Mouse (Mus musculus) adrenal gland, postnatal 10 days (tissue): ENCODE results near the gene Foxa3. TPM values are rescaled to one million over a fixed set of nuclear protein-coding genes. Genes with fewer than 3 reads are reported as not detected.
"Not testable (repeated sequence)": the region's sequence is repeated elsewhere in the genome, so short reads cannot be mapped to it uniquely, and the experiment has no call there.

Experiments used
- DNase-seq: peaks from one replicate; pipeline ENCODE4 v3.0.0; 2021; ENCODE audit warnings: mixed read lengths
- long read RNA-seq, 2 experiments: library from polyadenylated mRNA; stranded (forward); transcript quantifications; one replicate each; pipeline ENCODE4 v2.0.0; 2021
- total RNA-seq, 2 experiments: library from RNA; stranded (reverse); gene quantifications; 2 replicates each; pipeline ENCODE4 v1.2.3; 2021

Gene Foxa3
- 10 to 100 TPM in 1 of 2 experiments, 1 to 10 TPM in 1; 4.8 to 14.0 TPM for total RNA-seq
- long read RNA-seq, experiment 1, transcript Foxa3-201 (2 exons, 2,037 nt): major isoform, 51 of 64 reads
- long read RNA-seq, experiment 1, partial matches to known transcripts: 6 of 64 reads
- long read RNA-seq, experiment 1, other reads (novel, unspliced or antisense): 7 of 64 reads
- long read RNA-seq, experiment 2, partial matches to known transcripts: 0 of 1 reads
- long read RNA-seq, experiment 2, other reads (novel, unspliced or antisense): 0 of 1 reads

DNA sequence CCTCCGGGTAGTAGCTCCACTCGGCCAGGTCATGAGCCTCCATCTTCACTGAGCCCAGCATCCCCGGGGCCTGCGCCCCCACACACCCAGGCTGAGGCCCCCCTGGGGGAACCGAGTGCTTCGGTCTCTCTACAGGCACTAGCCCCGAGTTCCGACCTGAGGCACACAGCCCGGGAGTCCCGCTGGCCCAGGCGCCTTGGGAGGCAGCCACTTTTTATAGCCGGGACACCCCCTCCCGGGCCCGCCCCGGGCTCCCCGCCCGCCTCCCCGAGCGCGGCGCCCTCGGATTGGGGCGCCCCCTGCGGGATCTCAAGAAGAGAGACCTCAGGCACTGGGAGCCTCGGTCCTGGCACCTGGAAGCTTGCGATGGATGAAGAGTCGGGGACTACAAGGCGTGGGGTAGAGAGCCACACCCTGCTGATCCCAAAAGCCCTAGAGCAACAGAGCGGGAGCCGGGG lies at the start of gene Foxa3:
Foxa3 (minus strand) TSS at position 182 of the 458 bp plus-strand sequence.
- peak; percentile 68 for DNase-seq

- DNase-seq: not testable (repeated sequence)
Measured at GRCm38 (mm10) chr7:19071024-19071423, 47.7 kb upstream of the Foxa3 start.

DNA sequence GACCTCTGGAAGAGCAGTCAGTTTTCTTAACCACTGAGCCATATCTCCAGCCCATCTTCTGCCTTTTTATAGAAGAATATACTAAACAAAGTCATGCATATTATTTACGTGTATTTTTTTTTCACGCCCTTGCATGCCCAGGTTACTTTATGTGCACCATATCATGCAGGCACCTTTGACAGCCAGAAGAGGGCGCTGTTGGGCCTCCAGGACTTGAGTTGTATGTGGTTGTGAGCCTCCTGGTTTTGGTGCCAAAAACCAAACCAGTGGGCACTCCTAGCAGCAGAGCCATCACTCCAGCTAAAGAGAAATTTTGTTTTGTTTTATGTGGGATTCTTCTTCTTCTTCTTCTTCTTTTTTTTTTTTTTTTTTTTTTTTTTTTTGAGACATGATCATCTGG lies 46.2 kb upstream of the Foxa3 start:
- no peak for DNase-seq

DNA sequence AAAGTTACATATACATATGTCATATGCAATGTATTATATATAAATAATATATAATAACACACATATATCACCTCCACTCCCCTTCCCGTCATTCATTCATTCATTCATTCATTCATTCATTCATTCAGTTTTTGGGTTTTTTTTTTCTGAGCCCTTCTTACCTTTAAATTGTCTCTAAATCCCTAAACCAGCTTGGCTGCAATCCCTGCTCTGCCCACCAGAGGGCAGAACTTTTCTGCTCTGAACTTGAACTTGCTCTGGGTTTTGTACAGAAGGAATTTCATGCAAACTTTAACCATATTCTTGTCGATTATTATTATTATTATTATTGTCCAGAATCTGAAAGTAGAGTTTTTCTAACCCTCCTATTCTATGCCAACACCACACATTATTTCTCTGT lies 45.4 kb upstream of the Foxa3 start:
- peak; percentile 84 for DNase-seq

GRCm38 (mm10) chr7:19067935-19068334 lies 44.6 kb upstream of the Foxa3 start:
- no peak for DNase-seq

GRCm38 (mm10) chr7:19067063-19067462 lies 43.7 kb upstream of the Foxa3 start:
- DNase-seq: no peak

DNA sequence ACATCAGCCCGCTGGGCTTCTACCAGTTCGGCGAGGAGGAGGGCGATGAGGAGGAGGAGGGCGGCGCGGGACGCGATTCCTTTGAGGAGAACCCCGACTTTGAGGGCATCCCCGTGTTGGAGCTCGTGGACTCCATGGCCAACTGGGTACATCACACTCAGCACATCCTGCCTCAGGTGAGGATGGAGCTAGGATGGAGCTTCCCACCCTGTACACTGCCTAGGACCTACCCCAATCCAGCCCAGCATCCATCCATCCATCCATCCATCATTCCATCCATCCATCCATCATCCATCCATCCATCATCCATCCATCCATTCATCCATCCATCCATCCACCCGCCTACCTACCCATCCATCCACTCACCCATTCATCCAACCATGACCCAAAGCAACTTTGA lies 42.6 kb upstream of the Foxa3 start:
- no peak for DNase-seq

DNA sequence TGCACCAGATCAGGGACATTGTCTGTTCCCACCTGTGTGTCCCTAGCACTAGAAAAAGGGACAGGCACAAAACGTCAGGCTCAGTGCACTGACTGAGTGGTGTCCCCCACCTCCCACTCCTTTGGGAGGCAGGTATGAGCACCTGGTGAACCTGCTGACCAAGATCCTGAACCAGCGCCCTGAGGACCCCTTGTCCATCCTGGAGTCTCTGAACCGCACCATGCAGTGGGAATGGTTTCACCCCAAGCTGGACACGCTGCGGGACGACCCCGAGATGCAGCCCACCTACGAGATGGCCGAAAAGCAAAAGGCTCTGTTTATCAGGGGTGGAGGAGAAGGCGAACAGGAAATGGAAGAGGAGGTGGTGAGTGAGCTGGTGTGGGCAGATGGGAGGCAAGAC lies 34.1 kb upstream of the Foxa3 start:
- DNase-seq: no peak

DNA sequence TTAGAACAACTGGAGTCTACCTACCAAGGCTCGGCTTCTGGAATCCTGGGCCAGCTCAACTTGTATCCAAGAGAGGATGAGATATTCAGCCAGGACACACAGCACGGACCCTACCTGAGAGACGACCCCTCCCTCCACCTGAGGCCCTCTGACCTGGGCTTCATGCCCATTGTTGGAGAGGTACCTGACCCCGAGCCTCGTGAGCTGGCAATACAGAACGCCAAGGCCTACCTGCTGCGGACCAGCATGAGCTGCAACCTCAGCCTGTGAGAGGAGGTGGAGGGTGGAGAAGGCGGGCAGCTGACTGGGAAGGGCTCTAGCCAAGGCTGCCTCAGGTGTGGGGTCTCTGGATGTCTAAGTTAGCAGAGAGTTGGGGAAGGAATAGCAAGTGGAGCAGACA lies 31.8 kb upstream of the Foxa3 start:
- no peak for DNase-seq

- DNase-seq: no peak
Measured at GRCm38 (mm10) chr7:19054777-19055076, 31.4 kb upstream of the Foxa3 start.

DNA sequence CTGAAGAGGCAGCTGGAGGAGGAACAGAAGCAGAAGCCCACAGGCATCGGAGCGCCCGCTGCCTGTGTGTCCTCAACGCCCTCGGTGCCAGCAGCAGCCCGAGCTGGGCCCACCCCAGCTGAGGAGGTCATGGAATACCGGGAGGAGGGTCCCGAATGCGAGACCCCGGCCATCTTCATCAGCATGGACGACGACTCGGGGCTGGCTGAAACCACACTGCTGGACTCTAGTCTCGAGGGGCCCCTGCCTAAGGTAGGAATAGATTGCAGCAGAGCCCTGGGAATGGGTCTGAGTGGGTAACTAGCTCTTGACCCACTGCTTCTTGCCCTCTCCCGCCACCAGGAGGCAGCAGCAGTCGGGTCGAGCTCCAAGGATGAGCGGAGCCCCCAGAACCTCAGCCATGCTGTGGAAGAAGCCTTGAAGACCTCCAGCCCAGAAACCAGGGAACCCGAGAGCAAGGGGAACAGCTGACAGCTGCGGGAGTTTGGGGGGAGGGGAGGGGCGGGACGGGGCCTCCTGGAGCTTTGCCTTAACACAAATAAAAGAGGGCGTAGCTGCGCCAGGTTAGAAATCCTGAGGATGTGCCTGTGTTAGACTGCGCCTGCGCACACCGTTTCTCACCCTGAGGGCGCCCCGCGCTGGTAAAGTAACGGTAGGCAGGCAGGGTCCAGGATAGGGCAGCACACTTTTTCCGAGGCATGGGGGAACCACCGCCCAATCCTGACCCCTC lies 30.9 kb upstream of the Foxa3 start, which contains the start of gene Rsph6a:
Rsph6a (plus strand) TSS at position 644 of the 730 bp plus-strand sequence.
- DNase-seq: peak; percentile 66

GRCm38 (mm10) chr7:19053136-19053532 lies 29.8 kb upstream of the Foxa3 start:
- DNase-seq: no peak

DNA sequence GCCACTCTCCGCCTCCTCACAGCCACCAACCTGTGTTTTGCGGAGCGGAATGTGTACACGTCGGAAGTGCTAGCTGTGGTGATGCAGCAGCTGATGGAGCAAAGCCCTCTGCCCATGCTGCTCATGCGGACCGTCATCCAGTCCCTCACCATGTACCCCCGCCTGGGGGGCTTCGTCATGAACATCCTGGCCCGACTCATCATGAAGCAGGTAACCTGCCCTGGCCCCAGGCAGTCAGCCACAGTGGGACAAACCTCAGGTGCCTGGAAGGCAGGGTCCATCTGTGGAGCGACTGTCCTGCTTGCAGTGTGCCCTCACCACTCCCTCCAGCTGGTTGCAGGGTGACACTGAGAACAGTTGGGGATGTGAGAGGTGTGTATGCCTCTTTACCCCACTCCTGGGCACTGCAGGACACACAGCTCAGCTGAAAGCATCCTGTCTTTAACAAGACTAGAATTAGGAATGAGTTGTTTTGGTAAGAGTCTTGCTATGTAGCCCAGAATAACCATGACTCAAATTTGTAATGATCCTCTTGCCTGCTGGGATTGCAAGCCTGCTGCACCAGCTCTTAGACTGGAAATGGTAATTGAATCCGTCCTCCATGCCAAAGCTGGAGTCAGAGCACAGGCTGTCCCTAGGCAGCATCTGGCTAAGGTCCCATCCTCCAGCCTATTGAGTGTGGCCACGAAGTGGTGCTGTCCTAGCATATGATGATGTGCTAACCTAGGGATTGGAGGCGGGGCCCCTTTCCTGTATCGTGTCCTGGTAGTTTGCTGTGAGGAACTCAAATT lies 29.2 kb upstream of the Foxa3 start:
- DNase-seq: no peak

DNA sequence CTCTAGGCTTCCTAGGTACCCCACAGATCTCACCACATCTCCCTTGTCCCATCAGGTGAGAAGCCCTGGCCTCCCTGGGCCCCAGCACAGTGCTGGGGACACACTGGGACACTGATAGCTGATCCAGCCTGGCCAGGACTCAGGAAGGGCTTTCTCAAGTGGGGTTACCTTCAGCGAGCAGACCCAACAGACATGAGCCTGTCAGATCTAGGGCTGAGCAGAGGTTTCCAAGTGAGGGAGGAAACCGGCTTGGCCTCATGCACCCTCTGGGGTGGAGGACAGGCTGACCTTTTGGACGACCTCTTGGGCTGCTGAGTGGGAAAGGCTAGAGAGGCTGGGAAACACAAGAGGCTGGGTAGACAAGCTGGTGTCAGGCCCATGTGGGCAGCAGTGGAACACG lies 27.8 kb upstream of the Foxa3 start:
- no peak for DNase-seq

GRCm38 (mm10) chr7:19050172-19050571 lies 26.8 kb upstream of the Foxa3 start:
- DNase-seq: no peak

DNA sequence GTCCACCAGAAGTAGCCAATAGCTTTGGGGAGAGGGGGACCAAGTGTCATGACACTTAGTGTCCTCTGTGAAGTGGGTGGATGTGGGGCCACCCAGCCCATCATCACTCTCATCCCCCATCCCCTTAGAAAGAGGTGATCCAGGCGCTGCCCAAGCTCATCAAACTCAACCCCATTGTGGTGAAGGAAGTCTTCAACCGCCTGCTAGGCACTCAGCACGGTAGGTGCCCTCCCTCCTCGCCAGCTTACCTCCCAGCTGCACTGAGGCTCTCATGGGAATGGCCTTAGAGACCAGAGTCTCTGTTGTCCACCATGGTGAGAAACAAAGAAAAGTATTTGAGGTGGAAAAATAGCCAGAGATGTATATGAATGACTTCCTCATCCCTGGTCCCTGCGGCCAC lies 25.9 kb upstream of the Foxa3 start:
- no peak for DNase-seq

GRCm38 (mm10) chr7:19048006-19048527 lies 24.7 kb upstream of the Foxa3 start:
- no peak for DNase-seq

- DNase-seq: peak; percentile 83
Measured at GRCm38 (mm10) chr7:19046286-19047069, 23.1 kb upstream of the Foxa3 start.

- no peak for DNase-seq
Measured at GRCm38 (mm10) chr7:19044616-19045015, 21.3 kb upstream of the Foxa3 start.

DNA sequence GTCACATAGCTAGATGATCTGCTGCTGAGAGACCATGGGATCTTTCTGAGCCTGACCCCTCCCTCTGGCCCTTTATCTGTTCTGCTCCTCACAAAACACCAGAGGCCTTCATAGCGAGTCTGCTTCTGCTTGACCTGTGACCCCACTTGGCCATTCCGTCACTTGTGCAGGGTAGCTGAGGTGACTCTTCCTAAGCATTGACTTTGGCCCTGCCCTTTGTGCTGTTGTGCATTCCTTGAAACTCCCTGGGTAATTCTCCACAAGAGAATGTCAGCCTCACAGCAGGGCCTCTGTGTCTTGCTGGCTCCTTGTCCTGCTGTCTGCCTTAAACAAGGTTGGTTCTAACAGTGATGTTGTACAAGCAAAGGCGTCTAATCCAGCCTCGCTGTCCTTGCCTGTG lies 8.3 kb upstream of the Foxa3 start:
- DNase-seq: no peak

DNA sequence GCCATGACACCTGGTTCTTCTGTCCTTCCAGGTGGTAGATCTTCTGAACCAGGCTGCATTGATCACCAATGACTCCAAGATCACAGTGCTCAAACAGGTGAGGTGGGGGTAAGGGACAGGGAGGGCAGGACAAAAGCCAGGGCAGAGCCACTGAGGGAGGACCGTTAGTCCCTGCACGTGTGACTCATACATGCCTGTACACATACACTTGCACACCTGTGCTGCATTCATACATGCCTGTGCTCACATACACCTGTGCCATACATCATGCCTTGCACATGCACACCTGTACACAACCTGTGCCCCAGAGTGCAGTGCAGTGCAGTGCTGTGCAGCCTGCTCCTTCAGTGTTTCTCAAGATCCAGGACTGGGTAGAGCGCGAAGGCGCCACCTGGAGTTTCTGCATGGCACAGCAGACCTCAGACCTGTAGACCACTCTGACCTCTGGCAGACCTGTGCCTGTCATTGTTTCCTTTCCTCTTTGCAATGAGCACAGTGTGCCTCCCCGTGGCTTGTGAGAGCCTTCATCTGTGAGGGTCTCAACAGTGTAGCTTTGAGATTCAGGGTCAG lies 5.8 kb upstream of the Foxa3 start:
- DNase-seq: peak; percentile 74

GRCm38 (mm10) chr7:19028067-19028466 lies 4.7 kb upstream of the Foxa3 start:
- DNase-seq: no peak
